Mouse (Mus musculus) induced T-regulatory cell, adult 2 months (primary cell): ENCODE measurements around the gene Eif4e2.

Experiments used
- DNase-seq: peaks from one replicate; pipeline ENCODE4 v3.0.0-alpha.2; 2012; ENCODE audit warnings: low read depth

The Eif4e2 gene

DNA sequence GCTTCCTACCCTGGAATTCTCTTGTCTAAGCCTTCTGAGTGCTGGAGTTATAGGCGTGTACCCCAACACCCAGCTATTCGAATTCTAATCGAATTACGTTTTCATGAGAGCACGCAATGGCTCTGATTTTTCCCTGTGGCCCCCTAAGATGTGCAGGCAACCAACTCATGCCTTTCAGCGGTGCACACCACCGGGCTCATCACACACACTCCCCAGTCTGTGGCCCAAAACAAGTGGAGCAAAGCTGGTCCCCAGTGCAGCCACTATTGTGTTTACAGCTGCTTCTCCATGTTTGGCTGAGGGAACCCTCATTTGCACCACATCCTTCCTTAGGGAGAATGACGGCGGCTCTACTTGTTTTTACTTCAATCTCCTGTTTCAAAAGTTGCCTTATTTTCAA is 49.5 kb downstream of the Eif4e2 start:
- DNase-seq: no peak

GRCm38 (mm10) chr1:87263796-87264133 is 50.1 kb downstream of the Eif4e2 start:
- no peak for DNase-seq

DNA sequence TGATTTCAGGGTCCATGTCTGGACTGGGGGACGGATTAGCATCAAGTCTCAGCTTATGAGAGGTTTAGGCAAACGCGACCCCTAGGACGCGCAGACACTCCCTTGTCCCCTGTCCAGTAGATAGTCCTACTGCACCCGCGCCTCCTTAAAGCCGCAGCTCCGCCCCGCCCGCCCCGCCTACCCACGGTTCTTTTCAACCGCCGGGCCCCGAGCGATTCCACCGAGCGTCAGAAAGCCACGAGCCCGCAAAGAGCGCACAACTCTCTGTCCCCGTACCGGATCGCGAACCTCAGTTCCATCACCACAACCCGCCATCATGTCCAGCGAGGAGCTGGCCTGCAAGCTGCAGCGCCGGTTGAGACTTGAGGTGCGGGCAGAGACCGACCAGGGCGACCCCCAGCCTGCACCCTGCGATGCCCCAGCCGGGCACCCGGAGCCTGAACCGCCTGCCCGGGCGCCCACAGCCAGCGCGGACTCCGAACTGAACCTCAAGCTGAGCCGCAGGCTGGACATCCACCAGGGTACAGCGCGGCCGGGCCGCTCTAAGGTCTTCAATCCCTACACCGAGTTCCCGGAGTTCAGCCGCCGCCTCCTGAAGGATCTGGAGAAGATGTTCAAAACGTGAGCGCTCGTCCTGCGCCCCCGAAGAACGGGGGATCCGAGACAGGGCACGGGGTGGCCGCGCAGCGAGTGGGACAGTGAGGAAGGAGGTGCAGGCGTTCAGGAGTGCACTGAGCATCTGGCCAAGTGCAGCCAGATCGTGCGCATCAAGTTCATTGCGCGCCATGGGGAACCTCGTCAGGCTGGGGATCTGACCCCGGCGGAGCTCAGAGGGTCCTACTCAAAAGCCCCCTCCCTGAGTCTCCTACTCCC is 50.7 kb downstream of the Eif4e2 start, which contains the start of gene Efhd1:
TSS of gene Efhd1 (plus strand) at position 230 of the 873 bp plus-strand sequence.
- peak; percentile 15 for DNase-seq

DNA sequence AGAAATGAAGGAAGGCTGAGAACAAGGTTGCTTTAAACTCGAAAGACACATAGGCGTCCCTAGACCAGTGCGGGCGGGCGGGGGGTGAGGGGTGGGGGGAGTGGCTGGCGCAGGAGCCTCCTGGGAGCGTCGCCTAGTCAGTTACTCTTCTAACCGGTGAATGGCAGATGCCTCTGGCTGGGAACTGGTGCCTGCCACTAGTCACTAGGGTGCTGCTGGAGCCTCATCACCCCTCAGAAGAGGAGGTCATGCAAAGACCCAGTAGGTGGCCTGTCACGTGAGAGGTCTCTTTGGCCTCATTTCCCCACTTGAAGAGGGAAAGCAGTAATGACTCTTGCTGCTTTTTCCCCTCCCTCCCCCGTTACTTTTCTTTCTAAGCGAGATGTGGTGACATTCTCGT is 51.5 kb downstream of the Eif4e2 start:
- DNase-seq: no peak

DNA sequence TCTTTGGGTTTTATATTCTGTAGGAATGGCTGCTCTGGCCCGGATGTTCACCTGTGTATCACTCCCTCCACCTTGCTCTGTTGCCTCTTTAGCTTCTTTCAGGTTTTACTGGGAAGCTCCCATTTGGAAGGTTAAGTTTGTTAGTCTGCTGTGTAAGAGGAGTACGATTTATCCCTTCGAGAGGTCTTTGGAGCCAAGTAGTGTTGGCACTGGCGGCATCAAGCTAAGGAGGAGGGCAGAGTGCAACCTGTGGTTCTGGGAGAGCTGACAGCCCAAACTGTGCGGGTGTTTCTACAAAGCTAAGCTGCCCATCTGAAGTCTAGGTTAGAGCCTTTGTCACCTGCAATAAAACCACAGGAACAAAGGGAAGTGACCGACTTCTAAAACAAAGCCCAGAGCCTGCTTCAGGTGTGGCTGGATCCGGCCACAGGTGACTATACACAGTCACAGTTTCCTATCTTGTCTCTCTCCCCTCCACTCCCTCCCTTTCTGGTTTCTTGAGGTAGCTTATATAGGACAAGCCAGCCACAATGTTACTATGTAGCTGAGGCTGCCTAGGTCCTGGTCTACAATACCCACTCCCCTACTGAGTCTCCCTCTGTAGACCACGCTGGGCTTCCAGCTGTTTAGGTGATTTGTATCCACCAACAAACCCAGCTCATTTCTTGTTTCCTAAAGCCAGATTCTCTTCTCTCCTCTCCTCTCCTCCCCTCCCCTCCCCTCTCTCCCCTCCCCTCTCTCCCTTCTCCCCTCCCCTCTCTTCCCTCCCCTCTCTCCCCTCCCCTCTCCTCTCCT is 52.8 kb downstream of the Eif4e2 start:
- DNase-seq: no peak

DNA sequence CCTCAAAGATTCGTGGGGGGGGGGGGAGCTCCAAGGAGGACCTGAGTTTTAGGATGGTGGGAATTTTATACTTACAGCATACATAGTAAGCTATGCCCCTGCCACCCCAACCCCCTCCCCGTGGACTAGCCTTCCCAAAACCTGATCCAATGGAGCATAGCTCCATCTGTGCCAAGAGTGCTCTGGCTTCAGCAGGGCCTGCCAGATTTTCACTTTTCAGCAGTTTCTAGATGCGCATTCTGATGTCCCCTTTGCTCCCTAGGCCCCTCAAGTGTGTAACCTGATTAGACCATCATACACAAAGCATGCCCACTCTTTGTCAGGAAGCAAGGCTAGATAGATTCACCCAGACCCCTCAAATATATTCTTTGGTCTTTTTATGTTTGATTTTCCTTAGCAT is 56.5 kb downstream of the Eif4e2 start:
- DNase-seq: no peak

DNA sequence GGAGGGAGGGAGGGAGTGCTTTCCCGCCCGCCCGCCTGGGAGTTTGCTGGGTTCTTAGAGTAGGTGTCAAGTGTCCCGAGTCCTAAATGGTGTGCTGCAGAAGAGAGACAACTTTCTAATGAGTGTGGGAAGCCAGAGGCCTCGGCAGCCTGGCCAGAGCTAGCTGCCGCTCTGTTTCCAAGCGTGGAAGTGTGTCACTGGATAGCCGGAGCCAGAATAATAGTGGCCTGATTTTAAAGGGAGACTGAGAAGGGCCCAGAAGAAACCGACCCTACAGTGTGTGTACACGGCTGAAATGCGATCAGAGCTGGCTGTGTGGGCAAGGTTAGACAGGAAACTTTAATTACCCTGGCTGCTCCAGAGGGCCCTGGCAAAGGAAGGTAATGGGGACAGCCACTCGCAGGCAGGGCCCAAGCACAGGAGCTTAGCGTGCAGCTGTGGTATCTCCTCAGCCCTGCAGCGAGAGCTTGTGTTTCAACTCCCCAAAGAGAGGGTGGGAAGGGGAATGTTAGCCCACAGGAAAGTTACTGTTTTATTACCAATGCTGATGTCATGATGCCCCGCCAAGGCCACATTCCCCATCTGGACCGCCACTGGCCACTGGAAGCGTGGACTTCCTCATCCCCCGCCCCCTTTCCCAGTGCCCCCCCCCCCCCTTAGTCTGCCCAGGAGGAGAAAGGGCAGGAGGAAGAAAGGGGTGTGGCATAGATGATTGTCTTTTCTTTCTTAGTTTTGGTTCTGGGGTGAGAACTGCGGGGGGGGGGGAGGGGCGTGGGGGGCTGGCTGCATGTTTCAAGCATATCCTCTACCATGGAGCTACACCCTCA is 57.1 kb downstream of the Eif4e2 start:
- no peak for DNase-seq

DNA sequence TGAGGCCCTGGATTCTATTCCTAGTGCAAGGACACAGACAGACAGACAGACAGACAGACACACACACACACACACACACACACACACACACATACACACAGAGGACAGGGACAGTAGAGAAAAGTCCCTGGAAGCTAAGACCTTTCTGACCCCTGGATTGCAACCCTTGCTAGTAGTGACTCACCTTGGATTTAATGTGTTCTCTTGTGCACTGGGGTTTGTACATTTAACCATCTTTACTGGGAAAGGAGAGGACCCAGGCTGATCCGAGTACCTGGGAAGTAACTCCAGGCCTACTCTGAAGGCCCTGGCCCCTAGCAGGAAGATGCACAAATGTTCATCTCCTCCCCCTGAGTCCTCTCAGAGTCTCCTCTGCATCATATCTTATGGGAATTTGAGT is 57.9 kb downstream of the Eif4e2 start:
- no peak for DNase-seq

DNA sequence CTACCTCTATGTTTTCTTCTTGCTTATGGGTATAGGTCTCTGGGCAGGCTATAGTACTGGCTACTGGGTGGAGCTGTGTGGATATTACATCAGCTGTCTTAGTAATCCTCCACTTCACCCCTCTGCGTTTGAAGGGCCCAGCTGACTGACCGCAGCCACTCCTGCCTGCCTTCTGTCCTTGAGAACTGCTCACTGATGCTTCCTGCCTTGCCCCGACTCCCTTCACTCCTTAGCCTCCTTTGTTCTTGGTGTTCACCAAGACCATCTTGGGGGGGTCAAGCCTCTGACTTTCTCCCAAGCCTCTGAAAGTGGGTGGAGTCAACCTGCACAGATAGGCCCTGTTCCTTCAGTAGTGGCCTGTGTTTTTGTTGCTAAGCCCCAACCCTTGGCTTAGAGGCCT is 58.7 kb downstream of the Eif4e2 start:
- no peak for DNase-seq

DNA sequence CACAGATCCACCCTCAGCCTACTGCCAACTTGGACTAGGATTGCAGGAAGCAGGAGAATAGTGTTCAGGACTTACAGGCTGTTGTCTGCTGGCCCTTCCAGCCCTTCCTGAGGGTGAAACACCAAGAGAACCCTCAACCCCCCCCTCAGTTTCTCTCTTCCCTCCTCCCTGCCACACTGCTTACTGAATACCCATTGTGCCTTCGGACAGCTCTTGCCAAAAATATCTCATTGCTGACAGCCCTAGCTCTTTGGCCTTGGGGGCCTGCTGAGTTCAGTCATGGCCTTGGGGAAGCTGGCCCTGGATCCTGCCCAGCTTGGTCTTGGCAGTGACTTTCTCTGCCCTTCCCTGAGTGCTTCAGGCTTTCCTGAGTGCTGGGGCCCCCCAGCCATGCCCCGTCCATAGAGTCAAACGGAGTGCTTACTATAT is 59.8 kb downstream of the Eif4e2 start:
- DNase-seq: no peak

GRCm38 (mm10) chr1:87274134-87274533 is 60.4 kb downstream of the Eif4e2 start:
- DNase-seq: no peak

- DNase-seq: no peak
These were observed 61.4 kb downstream of the Eif4e2 start for GRCm38 (mm10) chr1:87275151-87275550.

- DNase-seq: no peak
These were observed 62.3 kb downstream of the Eif4e2 start for GRCm38 (mm10) chr1:87276056-87276455.

DNA sequence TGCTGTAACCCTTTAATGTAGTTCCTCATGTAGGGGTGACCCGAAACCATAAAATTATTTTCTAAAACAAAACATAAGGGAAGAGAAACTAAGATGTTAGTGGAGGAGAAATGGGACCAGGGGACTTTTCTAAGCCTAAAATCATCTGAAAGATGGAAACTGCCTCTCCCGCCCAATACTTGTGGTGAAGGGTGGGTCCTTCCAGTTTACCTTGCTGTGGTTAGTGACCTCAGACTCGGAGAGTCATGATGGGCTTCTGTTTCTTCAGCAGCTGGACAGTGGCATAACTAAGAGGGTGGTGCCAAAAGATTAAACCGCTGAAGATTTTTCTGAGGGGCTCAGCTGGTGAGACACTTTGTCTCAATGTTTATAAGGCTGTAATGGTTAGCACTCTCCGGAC is 66.6 kb downstream of the Eif4e2 start:
- DNase-seq: no peak

DNA sequence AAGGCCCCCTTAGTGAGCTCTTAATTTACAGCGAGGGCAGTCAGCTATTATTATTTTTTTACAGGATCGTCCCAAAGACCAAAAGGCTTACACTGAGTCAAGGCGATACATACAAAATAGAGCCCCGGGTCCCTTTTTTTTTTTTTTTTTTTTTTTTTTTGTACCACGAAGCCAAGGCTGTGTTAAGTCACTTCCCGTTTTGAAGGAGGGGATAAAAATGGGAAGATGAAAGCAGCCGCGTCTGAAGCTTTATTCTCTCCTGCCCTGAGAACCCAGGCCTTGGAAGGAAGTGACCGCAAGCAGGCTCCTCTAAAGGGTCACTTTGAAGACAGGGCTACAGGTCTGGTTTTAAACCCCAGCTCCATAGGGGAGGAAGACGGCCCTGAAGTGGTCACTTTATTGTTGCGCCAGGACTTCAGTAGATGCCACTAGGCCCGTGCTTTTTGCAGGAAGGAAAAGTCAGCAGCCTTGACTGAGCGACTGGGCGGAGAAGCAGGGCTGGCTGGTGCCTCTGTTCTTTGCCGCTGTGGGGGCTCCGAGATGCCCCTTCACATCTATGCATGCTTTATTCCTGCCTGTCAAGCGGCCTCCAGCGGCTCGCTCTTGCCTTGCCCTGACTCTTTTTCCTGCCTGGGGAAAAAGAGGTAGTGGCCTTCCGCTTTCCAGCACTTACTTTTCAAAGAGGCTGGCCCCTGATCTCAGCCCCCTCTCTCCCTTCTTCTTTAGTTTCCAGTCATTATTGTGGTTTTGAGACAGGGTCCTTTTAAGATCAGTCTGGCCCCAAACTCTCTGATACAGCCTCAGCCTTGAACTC is 68.1 kb downstream of the Eif4e2 start:
- DNase-seq: no peak

DNA sequence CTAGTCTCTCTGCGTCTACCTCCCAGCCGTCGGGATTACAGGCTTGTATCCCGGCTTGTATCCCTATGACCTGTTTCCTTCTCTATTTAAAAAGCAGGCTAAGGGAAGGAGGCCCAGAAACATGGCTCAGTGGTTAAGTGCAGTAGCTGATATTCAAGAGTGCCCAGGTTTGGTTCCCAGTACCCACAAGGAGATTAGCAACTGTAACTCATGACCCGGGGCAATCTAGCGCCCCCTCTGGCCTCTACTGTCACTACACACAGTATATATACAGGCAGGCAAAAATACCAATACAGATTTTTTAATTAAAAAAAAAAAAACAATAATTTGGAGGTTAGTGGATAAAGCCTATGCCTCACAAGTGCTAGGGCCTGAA is 68.7 kb downstream of the Eif4e2 start:
- peak; percentile 15 for DNase-seq

- DNase-seq: no peak
These were observed 69.8 kb downstream of the Eif4e2 start for GRCm38 (mm10) chr1:87283410-87283960.

DNA sequence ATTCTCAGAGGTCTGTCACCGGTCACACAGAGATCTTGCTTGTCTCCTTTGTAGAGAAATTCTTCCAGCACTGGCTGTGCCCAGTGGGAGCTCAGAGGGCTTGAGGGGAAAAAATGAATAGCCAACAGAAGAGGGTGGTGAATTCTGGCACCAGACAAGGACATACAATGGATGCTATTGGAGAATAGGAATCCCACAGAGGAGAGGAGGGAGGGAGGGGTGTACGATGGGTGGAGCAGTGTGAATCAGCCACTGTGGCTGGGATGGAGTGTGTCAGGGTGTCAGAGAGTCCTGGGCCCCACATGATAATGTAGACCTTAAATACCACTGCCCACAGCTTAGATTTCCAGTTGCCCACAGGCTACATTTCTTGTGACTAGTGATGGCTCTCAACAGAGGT is 73.4 kb downstream of the Eif4e2 start:
- no peak for DNase-seq
